Mouse (Mus musculus) cerebellum, postnatal 36 days (tissue): Measurements from ENCODE around the gene Hist2h2bb.
"Not testable (repeated sequence)": the region's sequence is repeated elsewhere in the genome, so short reads cannot be mapped to it uniquely, and the experiment has no call there.

Experiments used
- DNase-seq, 2 experiments: peaks; one replicate each; pipeline ENCODE4 v3.0.0; 2021 to 2022; ENCODE audit warnings: mixed read lengths in 2 of 2

The Hist2h2bb gene

DNA sequence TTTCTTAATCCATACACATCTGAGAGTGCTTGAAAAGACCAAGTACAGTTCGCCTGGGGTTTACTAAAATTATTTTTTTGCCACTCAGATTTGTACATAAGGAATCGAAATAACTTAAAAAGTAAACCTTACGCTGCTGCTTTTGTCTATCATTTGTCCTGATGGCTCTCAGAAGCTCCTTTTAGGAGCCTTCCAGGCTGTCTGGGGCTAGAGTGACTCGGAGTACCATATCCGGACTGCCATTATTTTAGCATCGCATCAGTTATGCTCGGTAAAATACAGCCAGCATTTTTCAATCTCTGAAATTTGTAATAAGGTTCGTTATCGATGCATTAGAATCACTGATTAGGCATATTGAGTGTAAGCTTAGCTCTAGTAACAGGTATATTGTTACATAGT is 28.8 kb upstream of the Hist2h2bb start:
- DNase-seq, result no peak

- no peak for DNase-seq
These were observed 25.5 kb upstream of the Hist2h2bb start for GRCm38 (mm10) chr3:96243921-96244572.

- DNase-seq, result peak; percentile 88 to 90
These were observed 24.3 kb upstream of the Hist2h2bb start, which contains the start of gene Hist2h2aa1 for GRCm38 (mm10) chr3:96245003-96245886. Gene Hist2h2aa1, plus strand, starts transcription at chr3:96245497.

DNA sequence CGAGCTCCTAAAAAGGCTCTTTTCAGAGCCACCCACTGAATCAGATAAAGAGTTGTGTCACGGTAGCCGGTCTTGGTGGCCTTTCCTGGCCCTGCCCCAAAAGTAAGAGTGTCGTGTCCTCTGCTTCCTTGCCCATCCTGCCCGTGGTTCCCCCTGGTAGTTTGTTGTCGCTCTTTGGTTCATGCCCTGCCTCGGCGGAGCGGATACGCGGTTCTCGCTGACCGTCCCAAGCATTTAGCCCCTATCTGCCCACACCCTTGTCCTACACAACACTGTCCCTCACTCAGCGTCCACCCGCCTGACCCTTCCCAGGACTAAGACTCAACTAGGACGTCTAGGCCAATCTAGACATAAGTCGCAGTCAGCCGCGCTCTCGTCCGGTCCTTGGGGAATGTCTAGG is 23.5 kb upstream of the Hist2h2bb start:
- DNase-seq, result not testable (repeated sequence)

GRCm38 (mm10) chr3:96246427-96246856 is 23.1 kb upstream of the Hist2h2bb start, which contains the start of gene Hist2h3c1:
Gene Hist2h3c1, plus strand, starts transcription at chr3:96246685.
- not testable (repeated sequence) for DNase-seq

GRCm38 (mm10) chr3:96247356-96248140 is 22.0 kb upstream of the Hist2h2bb start:
- DNase-seq, result no peak

DNA sequence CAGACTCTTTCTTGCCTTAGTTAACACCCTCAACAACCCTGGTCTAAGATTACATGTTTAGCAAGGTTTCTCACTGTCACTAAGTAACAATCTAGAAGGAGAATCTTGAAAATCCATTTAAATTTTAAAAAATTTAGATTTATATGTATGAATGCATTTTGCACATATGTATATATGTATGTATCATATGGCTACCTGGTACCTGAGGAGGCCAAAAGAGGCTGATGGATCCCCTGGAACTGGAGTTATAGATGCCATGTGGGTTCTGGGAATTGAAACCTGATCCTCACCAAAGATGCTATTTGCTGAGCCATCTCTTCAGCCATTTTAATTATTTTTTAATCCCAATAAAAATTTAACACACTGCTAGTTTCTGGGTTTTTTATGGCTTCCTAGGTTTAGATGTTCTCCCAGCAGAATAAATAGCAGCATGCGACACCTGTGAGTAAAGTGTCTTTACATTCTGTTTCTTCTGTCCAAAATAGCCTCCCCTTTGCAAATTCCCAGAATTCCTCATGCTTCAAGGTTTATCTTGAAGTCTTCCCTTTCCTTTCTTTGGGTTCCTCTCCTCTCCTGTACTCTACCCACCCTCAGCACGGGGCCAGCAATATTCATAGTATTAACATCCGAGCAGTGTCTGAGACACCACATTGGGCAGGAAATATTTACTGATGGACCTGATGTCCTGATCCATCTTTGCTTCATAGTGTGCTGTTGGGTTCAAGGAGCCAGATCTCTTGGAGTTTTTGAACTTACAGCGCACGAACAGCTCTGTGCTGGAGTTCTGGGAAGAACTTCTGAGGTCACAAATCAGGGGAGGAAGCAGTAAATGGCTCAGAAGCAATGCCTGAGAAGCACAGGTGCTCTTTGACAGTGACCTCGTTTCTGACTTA is 21.2 kb upstream of the Hist2h2bb start:
- DNase-seq, result no peak

- no peak for DNase-seq
These were observed 20.6 kb upstream of the Hist2h2bb start for GRCm38 (mm10) chr3:96249034-96249345.

DNA sequence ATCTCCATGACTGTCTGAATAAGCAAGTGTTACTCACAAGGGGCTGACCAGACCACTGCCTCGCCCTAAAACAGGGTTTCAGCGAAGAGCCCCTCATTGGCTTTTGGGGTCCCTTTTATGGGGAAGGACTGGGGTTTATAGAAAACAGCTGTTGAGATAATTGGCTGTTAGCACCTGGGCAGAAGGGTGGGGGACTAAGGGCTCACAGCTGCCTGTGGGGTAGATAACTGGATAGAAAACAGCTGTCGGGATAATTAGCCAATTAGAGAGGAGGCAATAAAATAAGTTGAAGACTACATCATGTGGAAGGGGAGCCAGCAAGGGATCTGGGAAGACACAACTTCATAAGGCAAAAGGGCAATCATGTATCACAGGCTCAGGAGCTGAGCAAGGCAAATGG is 18.7 kb upstream of the Hist2h2bb start:
- DNase-seq, result no peak

DNA sequence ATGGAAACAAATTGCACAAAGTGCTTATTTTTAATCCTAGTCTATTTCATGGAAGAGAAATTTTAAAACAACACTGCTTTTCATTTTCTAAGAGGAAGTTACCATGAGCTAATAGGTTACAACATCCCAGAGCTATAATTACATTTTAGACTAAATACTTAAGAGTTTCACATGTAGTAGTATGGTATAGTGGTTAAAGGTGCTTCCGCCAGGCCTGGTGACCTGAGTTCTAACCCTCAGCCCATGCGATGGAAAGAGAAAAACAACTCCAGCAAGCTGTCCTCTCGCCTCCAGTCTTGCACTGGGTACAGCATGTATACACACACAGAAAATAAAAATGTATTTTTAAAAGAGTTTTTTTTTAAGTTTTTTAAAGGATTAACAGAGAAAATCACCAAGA is 17.8 kb upstream of the Hist2h2bb start:
- no peak for DNase-seq

DNA sequence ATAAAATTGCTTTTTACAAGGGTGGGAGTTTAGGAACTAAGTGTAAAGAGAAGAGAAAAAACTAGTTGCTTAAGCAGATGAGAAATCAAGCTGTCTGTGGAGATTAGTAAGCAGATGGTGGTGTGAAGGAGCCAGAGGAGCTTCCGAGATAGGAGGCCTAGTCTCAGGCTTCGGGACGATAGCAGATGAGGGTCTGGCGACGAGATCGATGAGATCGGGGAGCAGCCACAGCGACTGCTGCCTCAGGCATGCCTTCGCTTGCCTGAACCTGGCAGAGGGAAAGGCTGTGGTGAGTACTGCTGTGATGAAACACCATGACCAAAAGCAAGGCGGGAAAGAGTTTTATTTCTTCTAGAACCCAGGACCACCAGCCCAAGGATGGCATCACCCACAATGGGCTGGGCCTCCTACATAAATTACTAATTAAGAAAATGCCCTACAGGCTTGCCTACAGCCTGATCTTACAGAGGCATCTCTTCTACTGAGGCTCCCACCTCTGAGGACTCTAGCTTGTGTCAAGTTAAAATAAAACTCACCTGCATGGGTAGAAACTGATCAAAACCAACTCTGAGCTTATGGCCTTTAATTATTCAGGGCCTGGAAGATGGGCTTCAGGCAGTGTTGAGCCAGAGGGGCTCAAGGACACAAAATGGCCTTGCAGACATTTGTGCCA is 14.7 kb upstream of the Hist2h2bb start:
- no peak for DNase-seq

GRCm38 (mm10) chr3:96255926-96256593 is 13.5 kb upstream of the Hist2h2bb start:
- DNase-seq, result no peak

- DNase-seq, result no peak
These were observed 12.4 kb upstream of the Hist2h2bb start for GRCm38 (mm10) chr3:96257190-96257589.

DNA sequence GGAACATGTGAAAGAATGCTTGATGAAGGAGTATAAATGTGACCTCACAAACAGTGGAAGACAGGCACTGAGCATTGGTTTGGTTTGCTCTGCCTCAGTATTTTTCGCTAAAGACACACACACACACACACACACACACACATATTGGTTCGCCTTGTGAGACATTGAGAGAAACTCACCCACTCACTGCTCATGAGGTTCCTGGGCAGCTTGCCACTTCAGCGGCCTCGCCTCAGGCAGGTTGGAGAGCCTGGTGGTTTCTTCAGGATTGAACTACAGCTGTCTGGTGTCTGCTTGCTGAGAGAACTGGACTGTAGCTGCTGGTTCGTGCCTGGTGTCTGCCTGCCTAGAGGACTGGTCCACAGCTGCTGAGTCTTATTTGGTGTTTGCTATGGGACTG is 9.3 kb upstream of the Hist2h2bb start:
- DNase-seq, result no peak

GRCm38 (mm10) chr3:96261623-96262022 is 7.9 kb upstream of the Hist2h2bb start:
- no peak for DNase-seq

DNA sequence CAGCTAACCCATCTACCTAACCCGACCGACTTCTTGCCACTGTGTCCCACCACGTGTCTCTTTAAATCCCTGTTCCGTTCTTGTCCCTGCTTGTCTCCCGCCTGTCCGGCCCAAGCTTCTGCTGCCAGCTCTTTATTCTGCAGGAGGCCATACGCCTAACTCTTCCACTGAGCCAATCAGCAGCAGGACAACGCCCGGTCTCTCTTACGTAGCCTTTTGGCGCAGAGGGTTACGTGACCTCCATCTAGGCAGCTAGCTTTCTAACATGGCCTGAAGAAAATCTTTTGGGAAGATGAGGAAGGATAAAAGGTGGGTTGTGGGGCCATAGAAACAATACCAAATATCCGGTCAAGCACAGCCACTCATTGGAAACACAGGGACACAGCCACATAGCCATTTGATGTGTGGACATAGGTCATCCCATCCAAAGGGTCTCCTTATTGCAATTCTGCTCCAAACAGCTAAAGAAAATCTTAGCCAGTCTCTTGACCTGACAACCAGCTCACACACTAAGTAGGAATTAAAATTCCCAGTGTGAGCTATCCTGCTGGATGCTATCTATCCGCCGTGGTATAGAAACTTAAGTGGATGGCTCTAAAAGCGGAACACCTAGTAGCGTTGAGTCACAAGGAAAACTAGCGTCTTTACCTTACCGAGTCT is 7.2 kb upstream of the Hist2h2bb start:
- peak; percentile 88 to 91 for DNase-seq

DNA sequence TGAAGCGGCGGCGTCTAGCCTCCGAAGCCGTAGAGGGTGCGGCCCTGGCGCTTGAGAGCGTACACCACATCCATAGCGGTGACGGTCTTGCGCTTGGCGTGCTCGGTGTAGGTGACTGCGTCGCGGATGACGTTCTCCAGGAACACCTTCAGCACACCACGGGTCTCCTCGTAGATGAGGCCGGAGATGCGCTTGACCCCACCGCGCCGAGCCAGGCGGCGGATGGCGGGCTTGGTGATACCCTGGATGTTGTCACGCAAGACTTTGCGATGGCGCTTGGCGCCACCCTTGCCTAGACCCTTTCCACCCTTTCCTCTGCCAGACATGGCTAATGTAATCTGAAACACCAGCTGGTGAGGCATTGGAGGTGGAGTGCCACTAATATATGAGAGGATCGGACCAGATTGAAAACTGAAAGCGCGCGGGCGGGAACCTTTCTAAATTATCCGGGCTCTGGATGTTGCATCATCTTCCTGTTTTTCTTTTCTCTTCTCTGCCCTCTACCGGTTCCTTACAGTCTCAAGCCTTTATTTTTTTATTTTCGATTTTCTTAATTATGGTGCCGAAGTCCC is 6.5 kb upstream of the Hist2h2bb start, which contains the start of gene Hist2h4:
TSS of gene Hist2h4 (minus strand) at position 333 of the 572 bp plus-strand sequence.
- DNase-seq, result peak; percentile 93 to 99

- peak; percentile 36 to 62 for DNase-seq
These were observed 5.8 kb upstream of the Hist2h2bb start for GRCm38 (mm10) chr3:96263558-96264403.

DNA sequence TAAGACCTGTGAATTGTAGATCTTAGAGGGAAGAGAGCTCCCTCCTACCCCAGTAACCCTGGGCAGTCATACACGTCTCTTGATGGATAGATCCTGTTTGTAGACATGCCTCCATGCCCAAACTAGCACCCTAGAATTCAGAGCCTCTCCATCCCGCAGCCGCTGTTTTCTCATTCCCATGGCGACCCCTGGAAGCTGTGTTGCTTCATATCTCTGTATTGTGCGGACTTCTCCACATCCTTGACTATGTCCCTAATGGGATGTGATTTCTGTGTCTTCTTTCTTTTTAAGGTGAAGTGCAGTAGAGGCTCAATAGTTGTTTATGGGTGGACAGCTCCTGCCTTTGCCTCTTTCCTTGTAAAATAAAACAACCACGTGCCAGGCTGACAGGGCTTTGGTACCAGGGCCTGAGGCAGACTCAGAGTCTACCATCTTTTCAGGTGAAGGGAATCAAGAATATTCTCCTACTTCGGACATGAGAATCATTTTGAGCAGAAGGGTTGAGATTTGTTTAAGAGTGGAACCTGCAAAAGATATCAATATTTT is 5.1 kb upstream of the Hist2h2bb start:
- DNase-seq, result no peak
